Mouse (Mus musculus): ENCODE data around the gene Exosc5.

Gene Exosc5

GRCm38 (mm10) chr7:25680514-25681258, 21.7 kb downstream of the Exosc5 start, which contains the start of gene B9d2:
Gene B9d2 (plus strand): TSS chr7:25680780.
- peak; percentile 90 to 92 for DNase-seq

GRCm38 (mm10) chr7:25681341-25682231, 22.6 kb downstream of the Exosc5 start:
- DNase-seq = no peak

DNA sequence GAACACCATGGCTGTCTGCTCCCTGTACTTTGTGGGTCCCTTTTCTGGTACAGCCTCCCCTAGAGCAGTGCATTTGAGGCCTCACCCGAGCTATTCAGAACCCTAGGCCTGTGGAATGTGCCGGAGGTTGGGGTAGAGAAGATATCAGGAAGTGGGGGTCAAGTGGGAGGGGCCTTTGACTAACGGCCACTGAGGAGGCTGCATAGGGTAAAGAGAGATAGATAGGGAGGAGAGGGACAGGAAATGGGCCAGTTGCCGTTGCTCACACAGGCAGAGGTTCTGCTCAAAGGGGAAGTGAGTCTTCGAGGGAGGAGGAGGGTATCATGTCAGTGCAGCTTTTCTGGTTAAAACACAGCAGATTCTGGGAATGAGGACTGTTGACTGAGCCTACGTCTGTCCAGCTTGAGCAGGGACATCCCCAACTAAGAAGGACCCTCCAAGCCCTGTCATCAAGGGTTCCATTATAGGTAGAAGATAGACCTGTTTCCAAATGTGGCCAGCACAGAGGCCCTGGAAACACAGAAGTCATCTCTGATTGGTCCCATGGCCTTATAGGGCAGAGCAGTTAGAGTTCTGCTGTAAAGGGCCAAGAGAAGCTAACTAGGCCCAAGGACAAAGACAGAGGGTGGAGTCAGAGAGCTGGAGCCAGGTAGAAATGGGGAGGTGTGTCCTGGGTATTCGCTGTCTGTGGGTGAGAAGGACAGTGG, 24.7 kb downstream of the Exosc5 start:
- DNase-seq = no peak

GRCm38 (mm10) chr7:25684659-25685058, 25.7 kb downstream of the Exosc5 start:
- no peak for DNase-seq

- no peak for DNase-seq
These were observed 27.0 kb downstream of the Exosc5 start for GRCm38 (mm10) chr7:25685926-25686470.

GRCm38 (mm10) chr7:25686680-25687531, 27.9 kb downstream of the Exosc5 start, which contains the start of gene Tgfb1:
Gene Tgfb1 (plus strand): TSS chr7:25687002.
- peak in 1 of 2 experiments; percentile 26 for DNase-seq

GRCm38 (mm10) chr7:25687811-25688401, 28.9 kb downstream of the Exosc5 start:
- DNase-seq = peak in 1 of 2 experiments; percentile 19

GRCm38 (mm10) chr7:25688810-25689586, 30.0 kb downstream of the Exosc5 start:
- DNase-seq = no peak

DNA sequence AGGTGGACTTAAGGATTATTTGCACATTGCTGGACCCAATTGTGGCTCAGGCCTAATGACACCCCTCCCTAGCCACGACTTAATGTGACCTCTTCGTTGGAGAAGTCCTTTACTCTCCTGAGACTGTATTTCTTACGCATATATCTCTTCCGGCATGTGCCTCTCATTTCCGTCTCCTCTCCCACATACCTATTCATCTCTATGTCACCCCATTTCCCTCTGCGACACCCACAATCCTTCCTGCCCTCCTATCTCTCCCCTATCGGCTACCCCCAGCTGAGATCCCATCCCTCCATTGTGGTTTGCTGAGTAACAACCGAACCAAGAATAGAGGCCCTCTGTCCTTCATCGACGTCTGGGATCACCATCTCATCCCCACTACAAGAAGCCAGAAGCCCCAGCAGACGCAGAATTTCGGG, 30.6 kb downstream of the Exosc5 start:
- no peak for DNase-seq

- no peak for DNase-seq
These were observed 31.1 kb downstream of the Exosc5 start for GRCm38 (mm10) chr7:25690051-25690450.

GRCm38 (mm10) chr7:25694104-25694503, 35.1 kb downstream of the Exosc5 start:
- DNase-seq = no peak

- no peak for DNase-seq
These were observed 40.9 kb downstream of the Exosc5 start for GRCm38 (mm10) chr7:25699851-25700250.

GRCm38 (mm10) chr7:25700732-25701131, 41.8 kb downstream of the Exosc5 start:
- DNase-seq = no peak

DNA sequence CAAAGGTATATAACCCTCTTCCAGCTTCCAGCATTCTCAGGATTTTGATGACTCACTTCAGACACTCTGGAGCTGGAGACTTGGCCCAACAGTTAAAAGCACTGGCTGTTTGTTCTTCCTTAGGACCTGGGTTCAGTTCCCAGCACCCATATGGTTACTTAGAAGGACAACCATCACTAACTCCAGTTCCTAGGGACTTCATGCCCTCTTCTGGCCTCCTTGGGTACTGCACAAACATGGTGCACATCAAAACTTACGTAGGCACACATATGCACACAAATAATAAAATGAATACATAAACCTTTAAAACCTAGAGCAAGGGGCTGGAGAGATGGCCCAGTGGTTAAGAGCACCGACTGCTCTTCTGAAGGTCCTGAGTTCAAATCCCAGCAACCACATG, 43.4 kb downstream of the Exosc5 start:
- no peak for DNase-seq

GRCm38 (mm10) chr7:25703793-25704494, 45.0 kb downstream of the Exosc5 start:
- no peak for DNase-seq

- no peak for DNase-seq
These were observed 45.9 kb downstream of the Exosc5 start for GRCm38 (mm10) chr7:25704716-25705364.

- peak; percentile 51 to 56 for DNase-seq
These were observed 46.9 kb downstream of the Exosc5 start for GRCm38 (mm10) chr7:25705801-25706251.

GRCm38 (mm10) chr7:25706578-25707170, 47.7 kb downstream of the Exosc5 start:
- DNase-seq = no peak

Data from cerebellum, postnatal 36 days (tissue).